Mouse (Mus musculus) forebrain, embryonic 15.5 days (tissue): Measurements from ENCODE around the gene Mrgprg. TPM values are rescaled to one million over a fixed set of nuclear protein-coding genes. Genes with fewer than 3 reads are reported as not detected.

Experiments
- ATAC-seq: fragments of 200-750 bp; cut with Nextera tagmentation; replicated peaks from 2 replicates; pipeline ENCODE4 v1.8.0; 2017; ENCODE audit warnings: mild to moderate bottlenecking, moderate TSS enrichment, moderate library complexity
- H3K27ac ChIP-seq: fragments of 300-500 bp; sonication (generic); replicated peaks from 2 replicates; pipeline ENCODE4 v1.5.1; 2015; ENCODE audit warnings: mild to moderate bottlenecking, inconsistent platforms
- H3K27me3 ChIP-seq: fragments of 300-500 bp; sonication (generic); 2 replicates; pipeline ENCODE4 v1.6.1; 2015; ENCODE audit warnings: inconsistent platforms
- H3K36me3 ChIP-seq: fragments of 300-500 bp; sonication (generic); 2 replicates; pipeline ENCODE4 v1.6.1; 2015; ENCODE audit warnings: mild to moderate bottlenecking, inconsistent platforms
- H3K4me1 ChIP-seq: fragments of 300-500 bp; sonication (generic); 2 replicates; pipeline ENCODE4 v1.6.1; 2015; ENCODE audit warnings: inconsistent platforms
- H3K4me2 ChIP-seq: fragments of 300-500 bp; sonication (generic); replicated peaks from 2 replicates; pipeline ENCODE4 v1.6.1; 2015; ENCODE audit warnings: mild to moderate bottlenecking, inconsistent platforms
- H3K4me3 ChIP-seq: fragments of 300-500 bp; sonication (generic); 2 replicates; pipeline ENCODE4 v1.5.1; 2015; ENCODE audit warnings: mild to moderate bottlenecking, inconsistent platforms
- H3K9ac ChIP-seq: fragments of 300-500 bp; sonication (generic); replicated peaks from 2 replicates; pipeline ENCODE4 v1.6.1; 2015; ENCODE audit warnings: mild to moderate bottlenecking, inconsistent platforms
- H3K9me3 ChIP-seq: fragments of 300-500 bp; sonication (generic); 2 replicates; pipeline ENCODE4 v1.6.1; 2016; ENCODE audit warnings: inconsistent platforms
- WGBS: fragments of 180-500 bp; shearing (Covaris S2); methylation state at CpG from one replicate; pipeline ENCODE4 v1.1.7; 2015; ENCODE audit warnings: mixed read lengths; 5-methylcytosine and 5-hydroxymethylcytosine counted together
- polyA plus RNA-seq: library from polyadenylated mRNA; unstranded; fragments of >200 nt; fragmentation: Nextera tagmentation; extraction: Ambion mirVana; gene quantifications from 2 replicates; pipeline ENCODE4 v1.2.1, GENCODE M21; 2015

Gene Mrgprg
- polyA plus RNA-seq: not detected in 2 replicates

- H3K4me3 ChIP-seq: no peak within 1 kb of the TSS
- peaks cover 3% of the 10 kb centered on the region; the same call in 1 of the 2 replicates for H3K27me3 ChIP-seq
- no peaks in the 10 kb centered on the region for H3K9me3 ChIP-seq
- WGBS: 57% methylated on average over 6 of the region's 6 CpGs
- H3K27ac ChIP-seq: no peak within 1 kb of the TSS
- no peaks in the 10 kb centered on the region for H3K36me3 ChIP-seq
- no peak for ATAC-seq
- no peaks in the 10 kb centered on the region for H3K4me1 ChIP-seq
- no peak within 1 kb of the TSS for H3K4me2 ChIP-seq
- no peak within 1 kb of the TSS for H3K9ac ChIP-seq
These were observed at the start of gene Mrgprg for GRCm38 (mm10) chr7:143766893-143767292. TSS of gene Mrgprg (minus strand) at chr7:143766993.

GRCm38 (mm10) chr7:143808909-143809308, 42.1 kb upstream of the Mrgprg start:
- WGBS: 49% methylated on average over 1 of the region's 1 CpGs
- Histone ChIP-seq H3K9me3 (no peaks in the 10 kb centered on the region), H3K9ac (no peak overlapping the region), H3K4me3 (no peak overlapping the region), H3K4me1 (no peaks in the 10 kb centered on the region), H3K27me3 (no peaks in the 10 kb centered on the region), H3K36me3 (peaks cover 21% of the 10 kb centered on the region), H3K4me2 (no peak overlapping the region), H3K27ac (no peak overlapping the region)
- no peak for ATAC-seq

GRCm38 (mm10) chr7:143805199-143805624, 38.4 kb upstream of the Mrgprg start:
- Histone ChIP-seq H3K9ac (no peak overlapping the region), H3K9me3 (no peaks in the 10 kb centered on the region), H3K36me3 (peaks cover 16% of the 10 kb centered on the region; the same call in 1 of the 2 replicates), H3K4me1 (no peaks in the 10 kb centered on the region), H3K4me3 (no peak overlapping the region), H3K27ac (no peak overlapping the region), H3K4me2 (no peak overlapping the region), H3K27me3 (no peaks in the 10 kb centered on the region)
- 34% methylated on average over 5 of the region's 5 CpGs for WGBS
- peak; percentile 64 for ATAC-seq

DNA sequence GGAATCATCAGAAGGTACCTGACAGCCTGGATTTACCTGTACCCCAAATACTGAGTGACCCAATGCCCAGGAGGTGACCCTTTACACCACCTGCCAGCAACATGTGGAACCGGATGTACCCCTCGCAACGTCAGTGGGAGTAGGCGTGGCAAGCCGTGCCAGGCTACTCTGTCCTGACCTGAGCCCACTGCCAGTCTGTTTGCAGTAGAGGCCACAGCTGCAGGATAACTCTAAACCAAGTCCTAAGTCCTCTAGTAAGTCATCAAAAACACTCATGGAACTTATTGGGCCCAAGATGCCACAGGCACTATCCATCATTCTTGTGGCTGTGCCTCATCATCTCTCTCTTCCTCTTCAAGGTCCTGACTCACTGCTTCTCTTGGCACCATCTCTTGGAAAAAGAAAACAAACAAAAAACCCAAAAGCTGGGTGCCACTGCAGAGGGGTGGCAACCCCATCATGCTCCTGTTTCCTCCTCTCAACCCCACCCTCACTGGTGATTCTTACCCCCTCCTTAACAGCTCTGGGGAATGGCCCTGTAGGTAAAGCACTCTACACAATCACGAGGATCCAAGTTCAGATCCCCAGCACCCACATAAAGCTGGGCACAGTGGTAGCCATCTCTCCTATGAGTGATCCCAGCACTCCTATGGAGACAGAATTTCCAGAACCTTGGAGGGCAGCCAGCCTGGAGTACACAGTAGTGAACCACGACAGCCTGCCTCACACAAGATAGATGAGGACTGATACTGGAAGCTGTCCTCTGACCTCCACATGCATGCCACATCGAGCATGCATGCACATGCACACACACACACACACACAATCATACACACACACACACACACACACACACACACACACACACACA, 34.6 kb upstream of the Mrgprg start:
- H3K36me3 ChIP-seq: peaks cover 23% of the 10 kb centered on the region; the same call in 1 of the 2 replicates
- H3K4me1 ChIP-seq: no peaks in the 10 kb centered on the region
- H3K27ac ChIP-seq: no peak overlapping the region
- no peak overlapping the region for H3K4me2 ChIP-seq
- no peak overlapping the region for H3K9ac ChIP-seq
- no peak overlapping the region for H3K4me3 ChIP-seq
- no peak for ATAC-seq
- WGBS: 86% methylated on average over 8 of the region's 8 CpGs
- H3K27me3 ChIP-seq: no peaks in the 10 kb centered on the region
- no peaks in the 10 kb centered on the region for H3K9me3 ChIP-seq

DNA sequence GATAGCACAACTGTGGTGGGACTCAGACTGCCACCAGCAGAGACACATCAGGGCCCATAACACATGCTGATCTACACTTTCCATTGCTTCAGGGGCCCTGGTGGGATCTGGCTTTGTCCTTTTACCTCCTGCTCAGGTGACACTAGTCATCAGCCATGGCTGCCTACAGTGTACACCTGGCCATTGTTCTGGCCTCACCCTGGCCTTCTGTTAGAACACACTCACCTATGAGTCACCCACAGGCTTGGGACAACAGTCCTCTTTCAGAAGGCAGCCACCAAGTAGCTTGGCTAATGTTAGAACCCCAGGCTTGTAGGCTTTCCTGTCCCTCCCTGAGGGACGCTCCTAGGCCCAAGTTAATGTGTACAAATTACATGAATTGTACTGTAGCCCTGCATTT, 34.0 kb upstream of the Mrgprg start:
- H3K4me1 ChIP-seq: no peaks in the 10 kb centered on the region
- H3K9ac ChIP-seq: no peak overlapping the region
- no peak overlapping the region for H3K4me2 ChIP-seq
- peaks cover 30% of the 10 kb centered on the region; the same call in 1 of the 2 replicates for H3K36me3 ChIP-seq
- no peak for ATAC-seq
- H3K4me3 ChIP-seq: no peak overlapping the region
- H3K9me3 ChIP-seq: no peaks in the 10 kb centered on the region
- H3K27ac ChIP-seq: no peak overlapping the region
- WGBS: 97% methylated on average over 1 of the region's 1 CpGs
- H3K27me3 ChIP-seq: no peaks in the 10 kb centered on the region

DNA sequence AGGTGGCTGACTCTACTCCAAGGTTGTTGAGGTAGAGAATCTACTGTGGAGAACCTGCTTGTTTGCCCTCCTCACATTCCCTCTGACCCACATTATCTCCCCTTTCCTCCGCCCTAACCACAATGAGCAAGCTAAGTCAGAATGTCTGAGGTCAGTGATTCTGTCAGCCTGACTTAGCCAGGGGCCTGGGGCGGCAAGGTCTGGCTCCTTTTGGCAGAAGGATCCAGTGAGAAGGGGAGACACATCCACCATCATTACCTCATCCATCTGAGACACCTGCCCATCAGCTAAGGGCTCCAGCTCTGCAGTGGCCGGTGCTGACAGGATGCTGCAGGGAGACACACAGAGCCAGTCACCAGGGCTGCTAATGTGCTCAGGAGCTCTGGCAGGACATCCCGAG, 32.0 kb upstream of the Mrgprg start:
- Histone ChIP-seq H3K27ac (no peak overlapping the region), H3K9me3 (no peaks in the 10 kb centered on the region), H3K4me3 (no peak overlapping the region), H3K9ac (no peak overlapping the region), H3K27me3 (no peaks in the 10 kb centered on the region), H3K36me3 (peaks cover 31% of the 10 kb centered on the region; the same call in 1 of the 2 replicates), H3K4me1 (no peaks in the 10 kb centered on the region), H3K4me2 (no peak overlapping the region)
- 91% methylated on average over 4 of the region's 4 CpGs for WGBS
- no peak for ATAC-seq

DNA sequence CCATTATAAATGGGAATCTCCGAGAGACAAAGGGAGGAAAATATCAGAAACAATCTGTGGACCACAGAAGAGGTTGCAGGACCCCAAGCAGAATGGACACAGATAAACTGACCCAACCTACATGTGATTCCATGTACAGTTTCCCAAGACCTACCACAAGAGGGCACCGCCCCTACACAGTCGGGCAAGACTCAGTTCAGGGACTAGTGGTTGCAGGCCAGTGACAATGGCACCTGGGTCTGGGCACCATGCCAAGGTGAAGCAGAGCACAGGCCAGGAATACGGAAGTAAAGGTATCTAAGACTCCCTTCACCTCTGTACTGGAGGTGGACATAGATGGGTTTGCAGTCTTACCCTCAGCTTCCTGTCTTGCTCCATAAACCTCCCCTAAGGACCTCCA, 26.3 kb upstream of the Mrgprg start:
- Histone ChIP-seq H3K9me3 (no peaks in the 10 kb centered on the region), H3K4me2 (no peak overlapping the region), H3K27ac (no peak overlapping the region), H3K36me3 (peaks cover 17% of the 10 kb centered on the region; the same call in 1 of the 2 replicates), H3K9ac (no peak overlapping the region), H3K27me3 (no peaks in the 10 kb centered on the region), H3K4me1 (no peaks in the 10 kb centered on the region), H3K4me3 (no peak overlapping the region)
- 61% methylated on average over 4 of the region's 4 CpGs for WGBS
- no peak for ATAC-seq

DNA sequence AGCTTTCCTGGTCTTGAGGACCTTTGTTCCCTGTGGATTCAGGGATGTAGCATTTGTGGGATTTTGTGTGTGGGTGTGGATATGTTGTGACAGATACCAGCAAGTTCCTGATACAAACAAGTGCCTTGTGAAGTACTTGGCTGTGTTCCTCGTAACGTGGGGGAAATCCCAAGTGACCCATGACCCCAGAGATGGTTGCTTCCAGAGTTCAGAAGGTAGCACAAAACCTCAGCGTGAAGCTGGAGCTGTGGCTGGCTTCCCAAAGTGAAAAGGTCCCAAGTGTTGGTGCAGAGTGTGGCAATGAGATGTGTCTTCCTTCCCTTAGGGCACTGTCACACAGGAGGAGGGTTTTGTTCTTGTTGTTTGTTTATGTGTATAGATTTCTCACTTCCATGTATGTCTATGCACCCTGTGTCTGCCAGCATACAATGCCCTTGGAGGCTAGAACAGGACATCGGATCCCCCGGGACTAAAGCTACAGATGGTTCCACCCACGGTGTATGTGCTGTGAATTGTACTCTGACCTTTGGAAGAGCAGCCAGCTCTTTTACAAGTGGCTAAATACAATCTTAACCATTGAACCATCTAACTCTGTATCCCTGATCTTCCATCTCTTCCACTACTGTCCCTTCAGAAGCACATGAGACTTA, 25.7 kb upstream of the Mrgprg start:
- 78% methylated on average over 6 of the region's 6 CpGs for WGBS
- no peak overlapping the region for H3K9ac ChIP-seq
- H3K4me1 ChIP-seq: no peaks in the 10 kb centered on the region
- peaks cover 12% of the 10 kb centered on the region; the same call in 1 of the 2 replicates for H3K36me3 ChIP-seq
- H3K4me3 ChIP-seq: no peak overlapping the region
- H3K4me2 ChIP-seq: no peak overlapping the region
- no peaks in the 10 kb centered on the region for H3K9me3 ChIP-seq
- ATAC-seq: no peak
- no peak overlapping the region for H3K27ac ChIP-seq
- no peaks in the 10 kb centered on the region for H3K27me3 ChIP-seq

- peaks cover 16% of the 10 kb centered on the region for H3K4me1 ChIP-seq
- H3K27ac ChIP-seq: peak within 1 kb of the TSS; percentile 62
- WGBS: 4% methylated on average over 21 of the region's 21 CpGs
- peak within 1 kb of the TSS; percentile 81 for H3K4me2 ChIP-seq
- no peaks in the 10 kb centered on the region for H3K9me3 ChIP-seq
- peak within 1 kb of the TSS; percentile 52 for H3K4me3 ChIP-seq
- H3K27me3 ChIP-seq: no peaks in the 10 kb centered on the region
- H3K9ac ChIP-seq: peak within 1 kb of the TSS; percentile 58
- peak; percentile 89 for ATAC-seq
- no peaks in the 10 kb centered on the region for H3K36me3 ChIP-seq
These were observed 17.4 kb upstream of the Mrgprg start, which contains the start of gene Mrgpre for GRCm38 (mm10) chr7:143783996-143784829. TSS of gene Mrgpre (minus strand) at chr7:143784500.

- Histone ChIP-seq H3K4me2 (peak overlapping the region; percentile 81), H3K36me3 (no peaks in the 10 kb centered on the region), H3K4me3 (peak overlapping the region; percentile 52), H3K4me1 (peaks cover 16% of the 10 kb centered on the region), H3K9ac (peak overlapping the region; percentile 58), H3K9me3 (no peaks in the 10 kb centered on the region), H3K27ac (peak overlapping the region; percentile 62), H3K27me3 (no peaks in the 10 kb centered on the region)
- WGBS: 12% methylated on average over 5 of the region's 6 CpGs
- peak; percentile 65 for ATAC-seq
These were observed 16.7 kb upstream of the Mrgprg start for GRCm38 (mm10) chr7:143783378-143783995.

DNA sequence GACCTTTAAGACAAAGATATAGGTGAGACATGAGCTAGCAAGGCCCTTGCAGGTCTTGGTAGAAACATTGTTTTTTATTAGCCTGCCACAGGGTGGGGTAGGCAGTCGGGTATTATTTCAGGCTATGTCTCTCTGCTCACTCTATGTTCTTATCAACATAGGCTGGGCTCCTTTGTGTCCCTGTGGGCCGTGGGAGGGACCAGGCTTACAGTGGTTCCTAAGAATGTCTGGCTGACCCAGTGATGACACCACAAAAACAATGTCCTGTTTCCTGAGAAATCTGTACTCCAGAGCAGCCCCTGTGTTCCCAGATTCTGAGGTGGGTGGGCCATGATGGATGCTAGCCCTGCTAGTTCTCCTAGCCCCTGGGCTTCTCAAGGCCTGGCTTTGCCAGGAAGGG, 10.6 kb upstream of the Mrgprg start:
- no peak for ATAC-seq

More for the DNA sequence above, 10.6 kb upstream of the Mrgprg start:
- Histone ChIP-seq H3K4me2 (no peak overlapping the region), H3K4me1 (no peaks in the 10 kb centered on the region), H3K9ac (no peak overlapping the region), H3K36me3 (no peaks in the 10 kb centered on the region), H3K27me3 (no peaks in the 10 kb centered on the region), H3K27ac (no peak overlapping the region), H3K4me3 (no peak overlapping the region), H3K9me3 (no peaks in the 10 kb centered on the region)
- WGBS: 74% methylated on average over 2 of the region's 2 CpGs
